Mouse (Mus musculus) midbrain, embryonic 15.5 days (tissue): ENCODE data around the gene Gm38392. TPM values are rescaled to one million over a fixed set of nuclear protein-coding genes. Genes with fewer than 3 reads are reported as not detected.
A peak's percentile ranks its signal among the peaks of the same experiment; 100 is the strongest.

Source experiments
- ATAC-seq: fragments of 200-750 bp; cut with Nextera tagmentation; replicated peaks from 2 replicates; pipeline ENCODE4 v1.8.0; 2017; ENCODE audit warnings: moderate TSS enrichment
- H3K27ac ChIP-seq: fragments of 300-500 bp; sonication (generic); 2 replicates; pipeline ENCODE4 v1.5.1; 2015; ENCODE audit warnings: mild to moderate bottlenecking, inconsistent platforms
- H3K27me3 ChIP-seq: fragments of 300-500 bp; sonication (generic); replicated peaks from 2 replicates; pipeline ENCODE4 v1.6.1; 2015; ENCODE audit warnings: inconsistent platforms
- H3K36me3 ChIP-seq: fragments of 300-500 bp; sonication (generic); replicated peaks from 2 replicates; pipeline ENCODE4 v1.6.1; 2015; ENCODE audit warnings: inconsistent platforms
- H3K4me1 ChIP-seq: fragments of 300-500 bp; sonication (generic); 2 replicates; pipeline ENCODE4 v1.6.1; 2015; ENCODE audit warnings: inconsistent platforms
- H3K4me2 ChIP-seq: fragments of 300-500 bp; sonication (generic); 2 replicates; pipeline ENCODE4 v1.6.1; 2015; ENCODE audit warnings: inconsistent platforms, mild to moderate bottlenecking, moderate library complexity
- H3K4me3 ChIP-seq: fragments of 300-500 bp; sonication (generic); 2 replicates; pipeline ENCODE4 v1.5.1; 2015; ENCODE audit warnings: mild to moderate bottlenecking, inconsistent platforms
- H3K9ac ChIP-seq: fragments of 300-500 bp; sonication (generic); 2 replicates; pipeline ENCODE4 v1.6.1; 2015; ENCODE audit warnings: mild to moderate bottlenecking, inconsistent platforms
- H3K9me3 ChIP-seq: fragments of 300-500 bp; sonication (generic); 2 replicates; pipeline ENCODE4 v1.6.1; 2016; ENCODE audit warnings: inconsistent platforms
- WGBS: fragments of 180-500 bp; shearing (Covaris S2); methylation state at CpG from one replicate; pipeline ENCODE4 v1.1.7; 2015; ENCODE audit warnings: mixed read lengths; 5-methylcytosine and 5-hydroxymethylcytosine counted together
- polyA plus RNA-seq: library from polyadenylated mRNA; unstranded; fragments of >200 nt; fragmentation: Nextera tagmentation; extraction: Ambion mirVana; gene quantifications from 2 replicates; pipeline ENCODE4 v1.2.1, GENCODE M21; 2015

Gene Gm38392
- polyA plus RNA-seq, 1 experiment from 2014 or later, result not detected

DNA sequence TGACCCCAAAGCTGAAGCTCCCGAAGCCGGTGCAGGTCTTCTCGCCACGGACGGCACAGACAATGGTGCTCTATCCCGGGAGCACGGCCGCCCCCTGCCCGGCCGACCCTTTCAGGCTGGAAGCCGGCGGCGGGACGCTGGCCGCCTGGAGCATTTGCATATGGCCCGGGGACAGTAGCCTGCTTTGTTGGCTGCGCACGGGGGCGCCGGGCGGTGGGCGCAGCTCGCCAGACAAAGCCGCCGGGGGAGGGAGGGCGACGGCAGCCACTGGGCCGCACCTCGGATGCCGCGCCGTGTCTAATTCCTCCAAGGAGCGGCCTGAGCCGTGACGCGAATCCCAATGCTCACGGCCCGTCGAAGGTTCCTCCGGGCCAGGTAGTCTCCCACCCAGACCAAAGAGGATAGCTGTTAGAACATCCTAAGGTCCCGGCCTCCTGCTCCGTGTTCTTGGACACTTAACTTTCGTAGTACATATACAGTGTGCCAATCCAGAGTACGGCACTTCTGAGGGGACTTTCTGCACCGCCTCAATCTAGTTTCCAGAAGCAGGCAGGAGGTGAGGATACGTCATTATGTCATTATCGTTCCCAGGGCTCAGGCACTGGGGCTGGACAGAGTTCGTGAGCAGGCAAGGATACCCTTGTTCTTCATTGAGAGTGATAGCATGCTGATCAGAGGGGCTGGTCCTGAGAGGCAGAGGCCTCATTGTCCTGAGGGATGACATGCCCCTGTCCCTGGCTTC lies 45.8 kb downstream of the Gm38392 start:
- 1% methylated on average over 47 of the region's 48 CpGs for WGBS
- Histone ChIP-seq H3K27ac (peak overlapping the region; percentile 67), H3K9ac (no peak overlapping the region), H3K4me1 (peaks cover 44% of the 10 kb centered on the region), H3K36me3 (no peaks in the 10 kb centered on the region), H3K27me3 (peaks cover 52% of the 10 kb centered on the region), H3K4me3 (peak overlapping the region; percentile 21), H3K9me3 (no peaks in the 10 kb centered on the region), H3K4me2 (peak overlapping the region; percentile 35)
- peak; percentile 21 for ATAC-seq

DNA sequence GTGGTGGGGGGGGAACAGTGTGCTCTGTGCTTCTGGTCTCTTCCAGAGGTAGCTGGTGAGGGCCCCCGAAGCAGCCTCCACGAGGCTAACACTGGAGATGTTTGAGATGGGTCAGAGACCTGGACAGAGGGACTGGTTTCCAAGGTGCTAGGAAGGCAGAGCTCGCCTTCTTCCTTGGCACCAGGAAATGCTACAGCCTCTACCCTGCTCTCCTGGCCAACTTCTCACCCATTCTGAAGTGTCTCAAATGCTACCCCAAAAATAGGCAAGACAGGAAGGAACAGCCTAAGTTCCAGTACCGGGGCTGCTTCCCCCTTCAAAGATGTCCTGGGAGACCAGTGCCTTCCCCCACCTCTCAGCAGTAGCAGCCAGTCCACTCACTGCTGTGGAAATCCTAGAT lies 47.6 kb downstream of the Gm38392 start:
- Histone ChIP-seq H3K4me1 (peaks cover 44% of the 10 kb centered on the region), H3K4me3 (no peak overlapping the region), H3K36me3 (no peaks in the 10 kb centered on the region), H3K9ac (no peak overlapping the region), H3K4me2 (no peak overlapping the region), H3K27ac (peak overlapping the region; percentile 67), H3K27me3 (peaks cover 35% of the 10 kb centered on the region), H3K9me3 (no peaks in the 10 kb centered on the region)
- ATAC-seq, result no peak
- WGBS, result 48% methylated on average over 4 of the region's 4 CpGs

GRCm38 (mm10) chr3:88238866-88239391 lies 48.1 kb downstream of the Gm38392 start:
- peak; percentile 43 for ATAC-seq
- peaks cover 31% of the 10 kb centered on the region for H3K27me3 ChIP-seq
- no peak overlapping the region for H3K4me3 ChIP-seq
- H3K4me1 ChIP-seq, result peaks cover 44% of the 10 kb centered on the region
- H3K27ac ChIP-seq, result peak overlapping the region; percentile 71
- H3K36me3 ChIP-seq, result no peaks in the 10 kb centered on the region
- WGBS, result 26% methylated on average over 8 of the region's 8 CpGs
- H3K9ac ChIP-seq, result no peak overlapping the region
- no peak overlapping the region for H3K4me2 ChIP-seq
- H3K9me3 ChIP-seq, result no peaks in the 10 kb centered on the region

DNA sequence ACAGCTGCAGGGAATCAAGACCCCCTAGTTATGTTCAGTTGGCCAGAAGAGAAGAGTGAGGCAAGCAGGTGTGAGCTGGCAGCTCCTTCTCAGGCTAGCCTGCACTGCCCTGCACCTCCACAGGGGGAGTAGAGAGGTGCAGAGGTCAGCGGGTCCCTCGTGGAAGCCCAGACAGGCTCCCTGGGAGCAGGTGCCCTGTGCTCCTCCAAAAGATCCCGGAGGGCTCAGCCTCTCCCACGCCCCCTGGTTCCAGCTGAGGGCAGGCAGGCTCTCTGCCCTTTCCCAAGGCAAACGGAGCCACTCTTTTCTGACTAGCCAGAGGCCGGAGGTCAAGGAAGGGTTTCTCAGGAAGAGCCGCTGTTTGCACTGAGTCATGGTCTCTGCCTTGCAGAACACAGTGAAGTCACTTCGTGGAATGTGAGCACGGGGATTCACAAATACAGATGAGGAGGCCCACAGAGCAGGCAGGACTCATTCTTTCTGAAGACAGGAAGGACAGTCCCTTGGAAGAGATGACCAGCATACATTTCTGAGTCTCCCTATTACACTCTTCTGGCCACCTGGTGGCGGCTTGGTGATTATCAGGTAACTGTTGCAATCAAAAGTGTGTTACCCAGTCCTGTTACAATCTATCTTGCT lies 49.3 kb downstream of the Gm38392 start:
- H3K4me2 ChIP-seq, result no peak overlapping the region
- H3K4me1 ChIP-seq, result peaks cover 50% of the 10 kb centered on the region
- ATAC-seq, result no peak
- no peak overlapping the region for H3K9ac ChIP-seq
- no peaks in the 10 kb centered on the region for H3K9me3 ChIP-seq
- peak overlapping the region; percentile 71 for H3K27ac ChIP-seq
- 7% methylated on average over 10 of the region's 10 CpGs for WGBS
- H3K36me3 ChIP-seq, result no peaks in the 10 kb centered on the region
- H3K27me3 ChIP-seq, result peaks cover 19% of the 10 kb centered on the region; the same call in 1 of the 2 replicates
- H3K4me3 ChIP-seq, result no peak overlapping the region

DNA sequence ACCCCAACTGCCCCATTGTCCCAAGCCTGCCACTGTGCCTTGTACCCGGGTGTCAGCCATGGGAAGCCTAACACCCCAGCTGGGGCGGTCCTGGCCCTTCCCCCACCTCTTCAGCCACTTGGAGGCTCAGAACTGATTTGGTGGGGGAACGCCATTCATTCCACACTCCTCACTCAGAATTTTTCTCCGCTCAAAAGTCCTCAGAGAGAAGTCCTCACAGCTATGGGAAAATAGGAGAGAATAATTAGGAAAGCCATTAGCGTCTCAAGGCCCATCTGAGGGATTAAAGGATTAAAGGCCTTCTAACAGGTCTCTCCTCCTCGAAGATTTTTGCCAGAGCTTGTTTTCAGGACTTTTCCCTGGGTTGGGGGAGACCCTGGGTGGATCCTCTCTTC lies 49.9 kb downstream of the Gm38392 start:
- peaks cover 47% of the 10 kb centered on the region for H3K4me1 ChIP-seq
- no peaks in the 10 kb centered on the region for H3K36me3 ChIP-seq
- no peak overlapping the region for H3K4me3 ChIP-seq
- H3K27me3 ChIP-seq, result peaks cover 16% of the 10 kb centered on the region; the same call in 1 of the 2 replicates
- peak overlapping the region; percentile 71 for H3K27ac ChIP-seq
- ATAC-seq, result no peak
- no peak overlapping the region for H3K4me2 ChIP-seq
- H3K9ac ChIP-seq, result no peak overlapping the region
- no peaks in the 10 kb centered on the region for H3K9me3 ChIP-seq
- 10% methylated on average over 6 of the region's 6 CpGs for WGBS

GRCm38 (mm10) chr3:88235616-88236015 lies 51.4 kb downstream of the Gm38392 start:
- no peak overlapping the region; the same call in 1 of the 2 replicates for H3K27ac ChIP-seq
- no peak for ATAC-seq
- no peaks in the 10 kb centered on the region for H3K36me3 ChIP-seq
- peaks cover 14% of the 10 kb centered on the region; the same call in 1 of the 2 replicates for H3K27me3 ChIP-seq
- H3K9me3 ChIP-seq, result no peaks in the 10 kb centered on the region
- WGBS, result 21% methylated on average over 2 of the region's 2 CpGs
- peaks cover 50% of the 10 kb centered on the region for H3K4me1 ChIP-seq
- H3K4me2 ChIP-seq, result no peak overlapping the region
- no peak overlapping the region for H3K9ac ChIP-seq
- H3K4me3 ChIP-seq, result no peak overlapping the region

DNA sequence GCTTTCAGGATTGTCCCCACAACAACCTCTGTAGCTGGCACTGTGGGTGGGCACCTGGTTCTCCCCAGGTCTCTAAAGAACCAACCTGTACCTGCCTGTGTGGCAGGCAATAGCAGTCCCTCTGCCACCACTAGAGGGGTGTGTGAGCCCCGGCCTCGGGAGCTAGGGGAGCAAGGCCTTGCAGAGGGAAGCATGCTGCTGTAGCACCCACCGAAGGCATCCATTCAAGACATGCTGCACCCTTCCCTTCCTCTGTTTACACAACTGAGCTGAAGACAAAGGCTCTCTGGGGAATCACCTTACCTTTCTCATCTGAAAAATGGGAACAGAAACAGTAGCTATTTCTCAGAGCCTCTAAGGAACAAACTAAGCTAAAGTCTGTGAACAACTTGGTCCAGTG lies 51.8 kb downstream of the Gm38392 start:
- no peaks in the 10 kb centered on the region for H3K36me3 ChIP-seq
- no peak for ATAC-seq
- H3K4me1 ChIP-seq, result peaks cover 51% of the 10 kb centered on the region
- H3K9ac ChIP-seq, result no peak overlapping the region
- no peak overlapping the region for H3K27ac ChIP-seq
- WGBS, result 6% methylated on average over 3 of the region's 3 CpGs
- H3K4me3 ChIP-seq, result no peak overlapping the region
- H3K9me3 ChIP-seq, result no peaks in the 10 kb centered on the region
- no peak overlapping the region for H3K4me2 ChIP-seq
- H3K27me3 ChIP-seq, result peaks cover 10% of the 10 kb centered on the region; the same call in 1 of the 2 replicates

DNA sequence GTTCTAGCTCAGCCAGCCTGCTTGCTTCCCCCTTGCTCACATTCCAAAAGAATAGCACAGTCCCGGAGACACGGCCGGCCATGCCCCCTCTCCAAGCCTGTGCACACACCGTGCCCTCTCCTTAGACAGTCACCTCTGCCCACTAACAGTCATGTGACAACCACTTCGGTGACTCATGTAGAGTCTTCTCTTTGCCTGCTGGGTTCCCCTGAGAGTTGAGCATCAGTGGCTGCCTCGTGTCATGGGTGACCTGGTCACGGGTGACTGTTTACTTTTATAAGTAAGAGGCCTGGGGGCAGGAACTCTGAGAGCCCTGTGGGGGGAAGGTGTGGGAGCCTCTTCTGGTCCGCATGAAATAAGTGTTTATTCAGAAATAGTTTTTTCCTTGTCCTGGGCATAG lies 53.0 kb downstream of the Gm38392 start:
- Histone ChIP-seq H3K27ac (peak overlapping the region; percentile 66), H3K4me2 (no peak overlapping the region), H3K4me1 (peaks cover 58% of the 10 kb centered on the region), H3K27me3 (0 out of 2 replicates have a peak, but pooled peaks cover 7% of the 10 kb centered on the region), H3K4me3 (no peak overlapping the region), H3K9ac (no peak overlapping the region), H3K36me3 (0 out of 2 replicates have a peak, but pooled peaks cover 1% of the 10 kb centered on the region), H3K9me3 (no peaks in the 10 kb centered on the region)
- ATAC-seq, result no peak
- WGBS, result 42% methylated on average over 8 of the region's 8 CpGs

- Histone ChIP-seq H3K27me3 (0 out of 2 replicates have a peak, but pooled peaks cover 4% of the 10 kb centered on the region), H3K36me3 (0 out of 2 replicates have a peak, but pooled peaks cover 3% of the 10 kb centered on the region), H3K9ac (no peak overlapping the region), H3K4me2 (no peak overlapping the region), H3K27ac (peak overlapping the region; percentile 66), H3K4me3 (no peak overlapping the region), H3K4me1 (peaks cover 58% of the 10 kb centered on the region), H3K9me3 (no peaks in the 10 kb centered on the region)
- 15% methylated on average over 7 of the region's 7 CpGs for WGBS
- ATAC-seq, result no peak
Observed at GRCm38 (mm10) chr3:88232851-88233649, 54.0 kb downstream of the Gm38392 start.

DNA sequence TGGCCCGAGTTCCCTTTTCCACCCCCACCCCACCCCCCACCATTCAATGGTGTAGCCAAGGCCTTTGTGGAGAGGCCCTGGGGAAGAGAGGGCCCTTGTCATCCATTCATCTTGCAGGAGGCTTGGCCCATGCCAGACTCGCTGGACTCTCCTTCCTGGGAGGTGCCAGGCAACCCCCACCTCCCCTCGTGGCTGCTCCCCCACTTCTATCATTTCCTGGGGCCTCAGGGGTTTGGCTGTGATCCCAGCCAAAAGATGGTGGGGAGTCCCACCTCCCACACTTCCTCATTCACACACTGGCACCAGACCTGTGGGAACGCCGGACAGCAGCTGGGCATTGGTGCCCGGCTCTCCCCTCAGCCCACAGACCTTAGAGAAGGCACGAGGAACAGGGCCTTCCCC lies 54.7 kb downstream of the Gm38392 start:
- Histone ChIP-seq H3K4me3 (no peak overlapping the region), H3K4me1 (peaks cover 51% of the 10 kb centered on the region), H3K27ac (peak overlapping the region; percentile 92), H3K4me2 (no peak overlapping the region), H3K36me3 (0 out of 2 replicates have a peak, but pooled peaks cover 3% of the 10 kb centered on the region), H3K9me3 (no peaks in the 10 kb centered on the region), H3K27me3 (no peaks in the 10 kb centered on the region), H3K9ac (no peak overlapping the region)
- WGBS, result 23% methylated on average over 7 of the region's 7 CpGs
- peak; percentile 70 for ATAC-seq

DNA sequence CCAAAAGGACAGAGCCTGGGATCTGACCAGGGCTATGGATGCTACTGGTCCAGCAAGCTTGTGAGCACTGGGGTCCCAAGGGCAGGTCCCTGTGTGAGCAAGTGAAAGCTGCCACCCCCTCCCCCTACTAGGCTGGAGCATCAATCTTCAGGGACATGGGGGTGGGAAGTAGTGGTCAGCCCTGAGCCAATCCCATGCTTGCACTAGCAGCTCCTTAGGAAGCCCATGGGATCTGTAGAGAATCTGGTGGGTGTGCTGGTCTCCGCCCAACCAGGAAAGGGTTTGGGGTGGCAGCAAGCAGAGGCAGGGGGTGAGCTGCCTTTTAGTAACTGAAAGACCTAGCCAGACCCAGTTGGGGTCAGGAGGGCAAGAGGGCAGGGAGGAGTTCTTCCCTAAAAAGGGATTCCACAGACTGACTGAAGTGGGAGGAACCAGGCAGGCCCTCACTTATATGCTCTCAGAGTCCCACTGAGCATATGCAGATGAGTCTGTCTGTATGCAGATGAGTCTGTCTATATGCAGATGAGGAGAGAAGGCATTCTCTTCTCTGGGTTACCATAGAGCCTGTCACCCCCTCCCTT lies 55.9 kb downstream of the Gm38392 start:
- no peak overlapping the region for H3K9ac ChIP-seq
- WGBS, result 24% methylated on average over 1 of the region's 1 CpGs
- H3K36me3 ChIP-seq, result 0 out of 2 replicates have a peak, but pooled peaks cover 3% of the 10 kb centered on the region
- peak overlapping the region; percentile 92 for H3K27ac ChIP-seq
- no peak overlapping the region for H3K4me2 ChIP-seq
- no peaks in the 10 kb centered on the region for H3K27me3 ChIP-seq
- ATAC-seq, result peak; percentile 78
- peaks cover 48% of the 10 kb centered on the region for H3K4me1 ChIP-seq
- no peaks in the 10 kb centered on the region for H3K9me3 ChIP-seq
- H3K4me3 ChIP-seq, result no peak overlapping the region
